Mouse (Mus musculus) megakaryocyte, embryonic 14.5 days (primary cell): Measurements from ENCODE around the gene Gm20388.

ENCODE experiments used
- FLI1 ChIP-seq: IDR thresholded peaks from 2 replicates; pipeline ENCODE4 v1.6.1; 2012; ENCODE audit warnings: low read length, inconsistent platforms, mixed read lengths
- GATA1 ChIP-seq: IDR thresholded peaks from 3 replicates; pipeline ENCODE4 v1.6.1; 2012; ENCODE audit warnings: mixed read lengths, low read length, inconsistent platforms, borderline replicate concordance

DNA sequence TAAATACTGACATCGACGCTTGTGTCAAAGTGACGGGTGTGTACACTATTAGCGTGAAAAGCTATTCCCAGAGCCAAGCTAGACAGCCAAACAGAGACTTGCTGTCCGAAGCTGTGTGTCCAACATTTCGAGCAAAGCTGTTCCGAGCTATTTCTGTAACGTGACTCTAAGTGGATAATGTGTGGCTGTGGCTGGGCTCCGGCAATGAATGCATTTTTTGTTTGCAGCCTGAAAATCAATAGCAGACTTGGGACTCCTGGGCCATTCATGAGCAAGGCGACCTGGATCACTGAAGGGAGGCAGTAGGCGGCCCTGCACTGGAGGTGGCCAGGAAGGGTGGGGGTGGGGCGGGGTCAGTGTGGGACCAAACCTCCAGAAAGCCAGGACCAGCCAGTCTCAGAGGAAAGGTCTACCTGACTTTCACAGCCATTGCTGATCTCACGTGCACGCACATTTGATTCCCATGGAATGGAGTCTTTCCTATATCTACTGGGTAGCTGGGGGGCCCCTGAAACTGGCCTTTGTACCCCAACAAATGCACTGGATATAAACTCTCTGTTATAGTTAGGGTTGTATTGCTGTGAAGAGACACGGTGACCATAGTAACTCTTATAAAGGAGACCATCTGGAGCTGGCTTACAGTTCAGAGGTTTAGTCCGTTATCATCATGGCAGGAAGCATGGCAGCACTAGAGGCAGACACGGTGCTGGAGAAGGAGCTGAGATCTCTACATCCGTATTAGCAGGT, 1415.7 kb downstream of the Gm20388 start:
- no peak for TF ChIP-seq GATA1
- TF ChIP-seq FLI1 = no peak
